Mouse (Mus musculus): Measurements from ENCODE around the gene Cks1b.

Cks1b gene

GRCm38 (mm10) chr3:89425876-89426275 lies 7.7 kb upstream of the Cks1b start:
- DNase-seq (ENCODE audit: low spot score in 2 of 2): no peak

GRCm38 (mm10) chr3:89425141-89425525 lies 7.0 kb upstream of the Cks1b start:
- no peak for DNase-seq (ENCODE audit: low spot score in 2 of 2)

- DNase-seq (ENCODE audit: low spot score in 2 of 2): no peak
Measured at GRCm38 (mm10) chr3:89424416-89425140, 6.4 kb upstream of the Cks1b start.

- DNase-seq (ENCODE audit: low spot score in 2 of 2): no peak
Measured at GRCm38 (mm10) chr3:89422556-89423205, 4.5 kb upstream of the Cks1b start.

GRCm38 (mm10) chr3:89421810-89422473 lies 3.8 kb upstream of the Cks1b start:
- no peak for DNase-seq (ENCODE audit: low spot score in 2 of 2)

GRCm38 (mm10) chr3:89421002-89421774 lies 3.0 kb upstream of the Cks1b start:
- peak in 1 of 2 experiments; percentile 85 for DNase-seq (ENCODE audit: low spot score in 2 of 2)

- no peak for DNase-seq (ENCODE audit: low spot score in 2 of 2)
Measured at GRCm38 (mm10) chr3:89420421-89420820, 2.2 kb upstream of the Cks1b start.

GRCm38 (mm10) chr3:89419981-89420380 lies 1.8 kb upstream of the Cks1b start:
- no peak for DNase-seq (ENCODE audit: low spot score in 2 of 2)

- DNase-seq (ENCODE audit: low spot score in 2 of 2): peak in 1 of 2 experiments; percentile 60
Measured at GRCm38 (mm10) chr3:89419571-89419970, 1.4 kb upstream of the Cks1b start.

GRCm38 (mm10) chr3:89418861-89419250 lies 673 bp upstream of the Cks1b start:
- DNase-seq (ENCODE audit: low spot score in 2 of 2): peak; percentile 62 to 69

- DNase-seq (ENCODE audit: low spot score in 2 of 2): no peak
Measured at GRCm38 (mm10) chr3:89417840-89418169, 378 bp downstream of the Cks1b start.

GRCm38 (mm10) chr3:89417131-89417530 lies 1.1 kb downstream of the Cks1b start:
- DNase-seq (ENCODE audit: low spot score in 2 of 2): no peak

GRCm38 (mm10) chr3:89416158-89416557 lies 2.0 kb downstream of the Cks1b start:
- no peak for DNase-seq (ENCODE audit: low spot score in 2 of 2)

- peak; percentile 94 to 97 for DNase-seq (ENCODE audit: low spot score in 2 of 2)
Measured at GRCm38 (mm10) chr3:89411490-89412393, 6.4 kb downstream of the Cks1b start, which contains the start of gene Flad1. Gene Flad1, minus strand, starts transcription at chr3:89411870.

- DNase-seq (ENCODE audit: low spot score in 2 of 2): no peak
Measured at GRCm38 (mm10) chr3:89410864-89411263, 7.3 kb downstream of the Cks1b start.

- DNase-seq (ENCODE audit: low spot score in 2 of 2): no peak
Measured at GRCm38 (mm10) chr3:89409701-89410100, 8.5 kb downstream of the Cks1b start.

- DNase-seq (ENCODE audit: low spot score in 2 of 2): no peak
Measured at GRCm38 (mm10) chr3:89408448-89408847, 9.7 kb downstream of the Cks1b start.

GRCm38 (mm10) chr3:89406887-89407286 lies 11.3 kb downstream of the Cks1b start:
- DNase-seq (ENCODE audit: low spot score in 2 of 2): no peak

GRCm38 (mm10) chr3:89402693-89403092 lies 15.5 kb downstream of the Cks1b start, which contains the start of gene Lenep:
Gene Lenep, minus strand, starts transcription at chr3:89402793.
- DNase-seq (ENCODE audit: low spot score in 2 of 2): no peak

- DNase-seq (ENCODE audit: low spot score in 2 of 2): no peak
Measured at GRCm38 (mm10) chr3:89401329-89401728, 16.9 kb downstream of the Cks1b start.

- no peak for DNase-seq (ENCODE audit: low spot score in 2 of 2)
Measured at GRCm38 (mm10) chr3:89396654-89397005, 21.6 kb downstream of the Cks1b start.
